Mouse (Mus musculus) frontal cortex, adult (tissue): ENCODE measurements around the gene Fer.
A peak's percentile ranks its signal among the peaks of the same experiment; 100 is the strongest.

Source experiments
- ATAC-seq: cut with Nextera tagmentation; 2 replicates; pipeline ENCODE4 v1.9.2; 2017; ENCODE audit warnings: mild to moderate bottlenecking, moderate library complexity, mixed read lengths; ENCODE audit not compliant: low TSS enrichment

Gene Fer

GRCm38 (mm10) chr17:63978794-63979571 is 116.1 kb downstream of the Fer start:
- no peak for ATAC-seq

GRCm38 (mm10) chr17:63980167-63980566 is 117.3 kb downstream of the Fer start:
- ATAC-seq, result no peak

GRCm38 (mm10) chr17:63988710-63989109 is 125.8 kb downstream of the Fer start:
- ATAC-seq, result no peak

- no peak for ATAC-seq
Measured at GRCm38 (mm10) chr17:63991160-63991559, 128.3 kb downstream of the Fer start.

- ATAC-seq, result no peak
Measured at GRCm38 (mm10) chr17:63995921-63996320, 133.1 kb downstream of the Fer start.

GRCm38 (mm10) chr17:63997643-63998042 is 134.8 kb downstream of the Fer start:
- ATAC-seq, result no peak

GRCm38 (mm10) chr17:64003444-64003843 is 140.6 kb downstream of the Fer start:
- no peak for ATAC-seq

GRCm38 (mm10) chr17:64005575-64006249 is 142.8 kb downstream of the Fer start:
- ATAC-seq, result no peak

GRCm38 (mm10) chr17:64016606-64017005 is 153.7 kb downstream of the Fer start:
- no peak for ATAC-seq

GRCm38 (mm10) chr17:64018240-64018639 is 155.4 kb downstream of the Fer start:
- no peak for ATAC-seq

- ATAC-seq, result no peak
Measured at GRCm38 (mm10) chr17:64018870-64019269, 156.0 kb downstream of the Fer start.

GRCm38 (mm10) chr17:64019646-64020045 is 156.8 kb downstream of the Fer start:
- peak; percentile 65; the same call in 1 of the 2 replicates for ATAC-seq

GRCm38 (mm10) chr17:64026485-64026884 is 163.6 kb downstream of the Fer start:
- ATAC-seq, result peak; percentile 57; the same call in 1 of the 2 replicates

GRCm38 (mm10) chr17:64041771-64042170 is 178.9 kb downstream of the Fer start:
- ATAC-seq, result no peak

- ATAC-seq, result peak; percentile 96
Measured at GRCm38 (mm10) chr17:64045326-64045725, 182.5 kb downstream of the Fer start.

- ATAC-seq, result no peak
Measured at GRCm38 (mm10) chr17:64046557-64046956, 183.7 kb downstream of the Fer start.

- no peak for ATAC-seq
Measured at GRCm38 (mm10) chr17:64050911-64051310, 188.0 kb downstream of the Fer start.

GRCm38 (mm10) chr17:64053636-64054035 is 190.8 kb downstream of the Fer start:
- no peak for ATAC-seq

- ATAC-seq, result no peak
Measured at GRCm38 (mm10) chr17:64060529-64060928, 197.7 kb downstream of the Fer start.

GRCm38 (mm10) chr17:64065243-64065642 is 202.4 kb downstream of the Fer start:
- no peak for ATAC-seq

- ATAC-seq, result peak; percentile 44
Measured at GRCm38 (mm10) chr17:64077392-64077791, 214.5 kb downstream of the Fer start.

GRCm38 (mm10) chr17:64084751-64085150 is 221.9 kb downstream of the Fer start:
- no peak for ATAC-seq

GRCm38 (mm10) chr17:64085493-64085892 is 222.6 kb downstream of the Fer start:
- ATAC-seq, result peak; percentile 60; the same call in 1 of the 2 replicates
